Mouse (Mus musculus) lung, postnatal 36 days (tissue): ENCODE measurements around the gene Cel.
A peak's percentile ranks its signal among the peaks of the same experiment; 100 is the strongest.

Experiments
- DNase-seq: peaks from one replicate; pipeline ENCODE4 v3.0.0; 2022; ENCODE audit warnings: mixed read lengths

Gene Cel

DNA sequence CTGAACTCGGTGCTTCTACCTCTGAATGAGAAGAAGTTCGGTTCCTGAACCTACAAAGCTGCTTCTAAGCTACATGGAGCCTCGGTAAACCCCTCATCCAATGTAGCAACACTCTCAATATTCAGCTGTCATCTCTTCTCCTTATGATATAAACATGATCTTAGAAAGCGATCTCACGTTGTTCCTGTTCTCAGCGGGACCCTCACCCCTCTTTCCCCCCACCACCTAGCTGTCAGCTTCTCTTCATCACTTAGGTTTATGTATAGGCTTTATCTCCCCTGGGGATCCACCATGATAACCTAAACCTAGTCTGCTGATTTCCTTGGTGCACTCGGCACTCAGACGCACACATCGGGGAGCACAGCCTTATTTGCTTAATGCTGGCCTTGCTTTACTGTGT lies 20.4 kb upstream of the Cel start, which contains the start of gene Gtf3c5:
TSS of gene Gtf3c5 (minus strand) at position 101 of the 400 bp plus-strand sequence.
- no peak for DNase-seq

DNA sequence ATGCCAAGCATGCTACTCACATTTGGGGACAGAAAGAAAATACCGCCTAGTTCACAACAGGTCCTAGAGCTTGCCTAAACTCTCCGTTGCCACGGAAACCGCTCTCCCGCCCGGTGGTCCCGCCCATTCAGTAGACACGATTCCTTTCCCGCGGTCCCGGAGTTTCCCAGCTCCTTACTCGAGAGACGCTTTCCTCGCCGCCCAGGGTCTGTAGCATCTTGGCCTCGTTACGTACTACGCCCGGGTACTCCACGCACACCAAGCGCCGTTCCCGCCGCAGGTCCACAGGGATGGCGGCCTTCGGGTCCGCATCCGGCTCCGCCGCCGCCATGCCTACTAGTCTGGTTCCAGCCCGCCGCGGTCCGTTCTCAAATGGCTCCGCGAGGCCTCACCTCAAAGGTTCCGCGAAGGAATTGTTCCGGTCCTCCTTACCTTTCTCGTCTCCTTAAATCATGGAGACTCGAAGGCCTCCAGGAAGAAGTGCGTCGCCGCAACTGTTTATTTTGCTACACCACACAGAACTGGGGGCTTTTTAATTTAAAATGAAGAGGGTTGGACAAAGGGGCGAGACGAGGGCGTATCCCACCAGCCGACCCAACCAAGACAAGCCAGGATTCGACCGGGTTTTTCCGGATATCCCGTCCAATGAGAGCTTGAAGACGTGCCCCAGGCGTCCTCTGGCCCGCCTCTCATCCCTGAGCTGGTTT lies 19.6 kb upstream of the Cel start:
- DNase-seq = peak; percentile 92

DNA sequence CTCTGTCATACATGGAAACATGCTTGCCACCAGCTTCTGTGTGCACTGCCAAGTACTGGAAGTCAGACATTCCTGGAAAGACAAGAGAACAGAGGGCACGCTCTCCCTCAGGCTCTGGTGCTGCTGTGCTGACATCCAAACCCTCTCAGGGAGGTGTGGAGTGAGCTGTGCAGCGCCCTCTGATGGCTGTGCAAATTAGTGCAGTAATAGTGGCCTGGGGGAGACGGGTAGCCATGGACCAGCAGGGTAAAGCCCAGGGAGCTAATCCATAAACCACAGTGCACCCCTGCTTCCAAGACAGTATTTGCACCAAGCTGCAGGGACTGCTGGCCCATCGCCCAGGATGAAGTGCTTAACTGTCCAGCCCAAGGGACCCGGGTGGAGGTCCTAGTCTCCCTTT lies 14.8 kb upstream of the Cel start:
- peak; percentile 40 for DNase-seq

GRCm38 (mm10) chr2:28576815-28577214 lies 13.6 kb upstream of the Cel start:
- peak; percentile 56 for DNase-seq

GRCm38 (mm10) chr2:28575341-28575740 lies 12.1 kb upstream of the Cel start:
- DNase-seq = no peak

DNA sequence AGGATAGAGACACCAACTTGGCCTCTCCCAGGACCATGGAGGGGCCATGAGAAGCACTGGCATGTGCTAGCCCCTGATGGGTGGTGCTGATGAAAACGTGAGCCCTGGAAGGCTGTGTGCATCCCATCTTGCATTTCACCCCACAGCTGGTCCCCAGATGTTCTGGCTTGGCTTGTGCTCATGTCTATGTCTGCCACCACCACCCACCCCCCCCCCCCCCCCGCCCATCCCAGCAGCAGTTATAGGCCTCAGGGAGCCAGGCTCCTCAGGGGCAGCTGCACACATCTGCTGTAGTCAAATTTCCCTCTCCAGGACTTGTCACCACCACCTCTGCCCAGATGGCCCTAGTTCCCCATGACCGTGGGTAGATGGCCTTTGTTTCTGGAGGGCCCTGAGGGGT lies 6.7 kb upstream of the Cel start:
- DNase-seq = peak; percentile 31

DNA sequence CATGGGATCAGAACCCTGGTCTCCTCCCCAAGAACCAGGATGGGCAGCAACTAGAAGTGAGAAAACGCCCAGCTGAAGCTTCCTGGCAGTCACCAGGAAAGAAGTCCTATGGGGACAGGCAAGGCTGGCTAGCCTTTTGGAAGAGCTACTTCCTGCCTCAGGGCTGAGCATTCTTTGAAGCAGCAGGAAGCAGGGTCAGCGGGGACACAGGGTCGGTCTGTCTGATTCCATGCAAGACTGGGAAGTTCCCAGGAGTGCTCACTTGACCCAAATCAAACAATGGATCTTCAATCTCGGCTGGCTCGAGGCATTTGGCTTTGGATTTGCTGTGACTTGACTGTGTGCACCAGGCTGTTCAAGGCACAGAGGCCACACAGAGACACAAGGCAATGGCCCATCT lies 3.3 kb upstream of the Cel start:
- DNase-seq = peak; percentile 17

DNA sequence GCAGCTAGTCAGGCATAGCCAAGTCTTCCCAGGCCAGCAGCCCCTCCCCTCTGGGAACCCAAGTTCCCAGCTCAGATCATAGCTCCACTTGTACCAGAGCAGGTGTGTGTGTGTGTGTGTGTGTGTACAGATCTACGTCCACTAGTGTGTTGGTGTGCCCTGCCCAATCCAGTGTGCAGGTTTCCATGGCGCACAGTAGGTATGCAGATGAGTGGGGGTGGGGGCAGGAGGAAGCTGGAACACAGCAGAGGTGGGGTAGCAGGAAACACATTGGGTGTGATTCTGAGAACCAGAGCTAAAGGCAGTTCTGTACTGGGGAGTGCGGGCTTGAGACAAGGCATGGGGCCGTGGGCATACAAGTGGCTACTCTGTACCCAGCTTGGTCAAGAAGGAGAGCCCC lies 1.2 kb upstream of the Cel start:
- DNase-seq = no peak

- DNase-seq = no peak
Observed at GRCm38 (mm10) chr2:28563830-28564229, 627 bp upstream of the Cel start.

GRCm38 (mm10) chr2:28557452-28557851 lies 5.8 kb downstream of the Cel start:
- no peak for DNase-seq

- no peak for DNase-seq
Observed at GRCm38 (mm10) chr2:28552301-28552700, 10.9 kb downstream of the Cel start.

- DNase-seq = no peak
Observed at GRCm38 (mm10) chr2:28549157-28549556, 14.0 kb downstream of the Cel start.

DNA sequence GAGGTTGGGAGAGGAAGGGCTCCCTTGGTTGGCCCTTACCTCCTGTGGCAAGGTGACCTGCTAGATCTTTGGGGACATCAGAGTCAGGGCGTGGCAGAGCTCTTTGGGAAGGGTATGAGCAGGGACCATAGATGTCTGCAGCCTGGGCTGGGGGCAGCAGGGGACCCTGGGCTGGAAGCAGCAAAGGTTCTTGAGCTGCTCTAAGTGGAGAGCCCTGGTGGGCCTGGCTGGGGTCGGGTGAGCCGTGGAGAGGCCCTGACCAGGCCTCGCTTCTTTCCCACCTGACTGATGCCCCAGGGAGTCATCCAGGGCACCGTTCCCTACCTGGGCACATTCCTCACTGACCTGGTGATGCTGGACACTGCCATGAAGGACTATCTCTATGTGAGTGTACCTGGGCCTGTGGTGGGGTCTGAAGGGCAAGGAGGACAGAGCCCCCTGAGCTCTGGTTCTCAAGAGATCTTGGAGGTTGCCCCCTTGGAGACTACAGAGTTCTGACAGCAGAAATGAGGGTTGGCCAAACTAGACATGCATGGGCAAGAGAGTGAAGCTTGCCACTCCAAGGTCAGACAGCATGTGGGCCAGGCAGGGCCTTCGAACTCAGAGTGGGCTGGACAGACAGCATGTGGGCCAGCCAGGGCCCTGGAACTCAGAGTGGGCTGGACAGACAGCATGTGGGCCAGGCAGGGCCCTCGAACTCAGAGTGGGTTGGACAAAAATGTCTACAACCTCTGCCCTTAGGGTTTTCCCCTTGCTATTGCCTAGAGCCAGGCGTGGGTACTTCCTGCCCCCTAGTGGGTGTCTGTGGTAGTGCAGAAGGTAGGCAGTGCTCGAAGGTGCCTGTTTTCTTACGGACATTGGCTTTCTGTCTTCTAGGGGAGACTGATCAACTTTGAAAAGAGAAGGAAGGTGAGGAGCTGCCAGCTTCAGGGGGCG lies 15.7 kb downstream of the Cel start:
- DNase-seq = peak; percentile 94

DNA sequence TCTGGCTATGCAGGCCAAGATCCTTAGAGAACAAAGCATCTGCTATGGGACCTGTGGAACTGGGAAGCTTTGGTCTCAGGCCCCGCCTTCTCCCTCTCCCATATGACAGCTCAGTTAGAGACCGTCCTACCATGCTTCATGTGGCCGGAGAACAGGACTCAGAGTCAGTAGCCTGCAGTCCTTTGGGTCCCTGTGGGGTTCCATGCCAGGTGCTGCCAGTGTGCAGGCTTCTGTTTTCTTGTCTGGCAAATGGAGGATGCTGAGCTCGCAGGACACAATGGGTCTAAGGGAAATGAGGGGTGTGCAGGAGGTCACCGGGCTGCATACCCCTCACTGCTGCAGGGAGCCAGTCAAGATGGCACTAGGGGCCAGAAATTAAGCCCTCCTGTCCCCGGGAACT lies 16.6 kb downstream of the Cel start:
- no peak for DNase-seq

DNA sequence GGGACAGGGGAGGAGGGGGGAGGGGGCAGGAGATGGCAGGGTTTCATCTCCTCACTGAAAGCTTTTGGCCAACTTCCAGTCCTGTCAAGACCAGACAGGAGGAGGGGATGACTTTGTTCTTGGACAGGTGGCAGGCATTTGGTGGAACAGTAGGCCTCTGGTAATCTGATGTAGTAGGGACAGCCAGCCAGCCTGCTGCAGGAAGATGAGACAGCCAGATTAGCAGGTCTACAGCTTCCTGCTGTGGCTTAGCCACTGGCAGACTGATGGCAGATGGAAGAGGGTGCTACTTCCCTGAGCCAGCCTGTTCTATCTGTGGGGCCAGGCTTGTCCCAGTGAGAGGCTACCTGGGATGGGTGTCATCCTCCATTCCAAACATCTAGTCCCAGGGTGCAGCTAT lies 17.2 kb downstream of the Cel start:
- DNase-seq = no peak

DNA sequence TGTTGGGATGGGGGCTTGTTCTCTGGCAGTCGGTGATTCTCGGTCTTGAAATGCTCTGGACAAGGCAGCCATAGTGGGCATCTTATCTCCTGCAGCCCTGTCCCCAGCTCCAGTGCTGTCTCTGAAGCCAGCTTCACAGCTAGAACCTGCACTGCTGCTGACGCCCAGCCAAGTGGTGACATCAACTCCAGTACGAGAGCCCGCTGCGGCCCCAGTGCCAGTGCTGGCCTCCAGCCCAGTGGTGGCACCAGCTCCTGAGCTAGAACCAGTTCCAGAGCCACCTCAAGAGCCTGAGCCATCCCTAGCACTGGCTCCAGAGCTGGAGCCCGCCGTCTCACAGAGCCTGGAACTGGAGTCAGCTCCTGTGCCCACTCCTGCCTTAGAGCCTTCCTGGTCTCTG lies 19.3 kb downstream of the Cel start:
- DNase-seq = no peak

GRCm38 (mm10) chr2:28540587-28541227 lies 22.5 kb downstream of the Cel start:
- no peak for DNase-seq

- peak; percentile 74 for DNase-seq
Observed at GRCm38 (mm10) chr2:28539949-28540348, 23.3 kb downstream of the Cel start.

DNA sequence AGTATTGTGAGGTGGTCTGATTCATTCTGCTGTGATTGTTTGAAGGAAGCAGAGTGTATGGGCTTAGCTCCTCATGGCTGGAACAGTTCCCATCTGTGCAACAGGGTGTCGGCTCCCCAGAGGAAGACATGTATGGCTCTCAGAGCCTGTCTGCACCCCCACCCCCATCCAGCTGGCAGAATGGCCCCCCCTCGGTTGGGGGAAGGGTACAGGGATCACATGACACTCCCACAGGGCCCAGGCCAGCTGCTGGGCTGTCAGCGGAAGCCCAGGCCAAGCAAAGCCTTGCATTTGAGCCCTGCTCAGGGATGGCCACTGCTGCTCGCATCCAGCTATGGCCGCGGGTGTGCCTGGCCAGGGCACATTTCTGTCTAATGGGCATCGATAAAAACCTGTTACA lies 24.0 kb downstream of the Cel start:
- peak; percentile 79 for DNase-seq

- no peak for DNase-seq
Observed at GRCm38 (mm10) chr2:28538817-28539128, 24.4 kb downstream of the Cel start.

- DNase-seq = no peak
Observed at GRCm38 (mm10) chr2:28537995-28538816, 25.0 kb downstream of the Cel start.

- no peak for DNase-seq
Observed at GRCm38 (mm10) chr2:28537634-28537920, 25.6 kb downstream of the Cel start.
